Mouse (Mus musculus) cerebellum, postnatal 10 days (tissue): ENCODE results near the gene Gm20906.
"Not testable (repeated sequence)": the region's sequence is repeated elsewhere in the genome, so short reads cannot be mapped to it uniquely, and the experiment has no call there.

ENCODE experiments used
- DNase-seq, 2 experiments: peaks; one replicate each; pipeline ENCODE4 v3.0.0; 2021; ENCODE audit warnings: mixed read lengths in 2 of 2

Gm20906 gene

DNA sequence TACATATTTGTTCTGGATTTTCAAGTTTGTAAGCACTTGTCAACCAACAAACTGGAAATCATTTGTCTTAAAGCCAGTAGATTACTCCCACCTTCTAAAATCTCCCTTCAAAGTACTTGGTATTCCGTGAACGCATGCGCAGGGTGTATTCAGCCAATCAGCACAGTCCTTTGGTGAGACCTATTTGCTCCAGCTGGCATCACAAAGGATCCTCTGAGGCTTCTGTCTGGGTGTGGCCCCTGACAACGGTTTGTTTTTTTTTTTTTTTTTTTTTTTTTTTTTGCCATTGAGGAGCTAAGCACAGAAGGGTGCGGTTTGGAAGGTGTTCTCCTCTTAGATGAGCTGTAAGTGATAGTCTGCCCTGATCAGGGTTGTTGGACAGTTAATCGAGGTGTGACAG lies at the start of gene Gm20906:
Gene Gm20906, plus strand, starts transcription at position 301 of the 400 bp plus-strand sequence.
- DNase-seq = not testable (repeated sequence)
